Mouse (Mus musculus) embryo, embryonic 11.5 days (tissue): Measurements from ENCODE around the gene Zcchc24.

ENCODE experiments used
- DNase-seq: peaks from one replicate; pipeline ENCODE4 v3.0.0-alpha.2; 2012; ENCODE audit warnings: low read depth, low spot score

The Zcchc24 gene

DNA sequence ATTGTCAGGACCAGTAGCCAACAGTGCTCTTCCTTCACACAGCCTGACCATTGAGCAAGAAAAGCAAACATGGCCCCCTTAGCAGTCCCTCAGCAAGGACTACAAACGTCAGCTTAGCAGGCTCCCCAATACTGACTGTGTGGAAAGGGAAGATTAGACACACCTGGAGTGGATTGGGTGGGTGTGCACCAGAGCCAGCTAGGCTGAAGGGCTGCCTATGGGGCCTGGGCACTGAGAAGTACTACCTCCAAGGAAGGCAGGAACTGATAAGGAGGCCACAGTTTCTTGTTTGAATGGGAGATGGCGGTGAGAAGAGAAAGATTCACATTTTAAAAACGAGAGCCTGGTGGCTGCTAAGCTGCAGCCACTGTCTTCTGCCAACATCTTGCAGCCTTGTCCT lies 101.3 kb downstream of the Zcchc24 start:
- no peak for DNase-seq

DNA sequence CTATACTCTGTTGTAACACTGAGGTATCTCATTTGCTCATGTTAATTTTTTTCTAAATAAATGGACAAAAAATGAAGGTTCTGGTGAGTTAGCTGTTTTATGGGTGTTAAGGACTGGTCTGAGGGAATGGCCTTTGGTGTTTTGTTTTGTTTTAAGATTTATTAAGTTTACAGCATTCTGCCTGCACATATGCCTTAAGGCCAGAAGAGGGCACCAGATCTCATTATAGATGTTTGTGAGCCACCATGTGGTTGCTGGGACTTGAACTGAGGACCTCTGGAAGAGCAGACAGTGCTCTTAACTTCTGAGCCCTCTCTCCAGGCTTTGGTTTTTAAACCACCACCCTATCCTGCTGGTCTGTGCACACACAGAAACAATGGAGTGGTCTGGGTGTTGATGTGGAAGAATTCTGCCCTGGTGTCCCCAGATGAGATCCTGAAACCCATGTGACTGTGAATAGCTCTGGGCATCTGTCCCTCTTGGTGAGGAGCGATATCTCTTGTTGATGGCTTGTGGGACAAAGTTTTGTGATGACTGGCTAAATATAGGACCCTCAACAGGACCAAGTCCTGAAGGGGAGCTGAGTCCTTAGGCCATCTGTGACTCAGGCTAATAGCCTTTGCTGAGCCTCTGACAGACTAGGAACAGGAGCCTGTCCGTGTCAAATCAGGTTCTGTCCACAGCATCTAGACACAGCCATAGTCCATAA lies 102.0 kb downstream of the Zcchc24 start:
- no peak for DNase-seq

DNA sequence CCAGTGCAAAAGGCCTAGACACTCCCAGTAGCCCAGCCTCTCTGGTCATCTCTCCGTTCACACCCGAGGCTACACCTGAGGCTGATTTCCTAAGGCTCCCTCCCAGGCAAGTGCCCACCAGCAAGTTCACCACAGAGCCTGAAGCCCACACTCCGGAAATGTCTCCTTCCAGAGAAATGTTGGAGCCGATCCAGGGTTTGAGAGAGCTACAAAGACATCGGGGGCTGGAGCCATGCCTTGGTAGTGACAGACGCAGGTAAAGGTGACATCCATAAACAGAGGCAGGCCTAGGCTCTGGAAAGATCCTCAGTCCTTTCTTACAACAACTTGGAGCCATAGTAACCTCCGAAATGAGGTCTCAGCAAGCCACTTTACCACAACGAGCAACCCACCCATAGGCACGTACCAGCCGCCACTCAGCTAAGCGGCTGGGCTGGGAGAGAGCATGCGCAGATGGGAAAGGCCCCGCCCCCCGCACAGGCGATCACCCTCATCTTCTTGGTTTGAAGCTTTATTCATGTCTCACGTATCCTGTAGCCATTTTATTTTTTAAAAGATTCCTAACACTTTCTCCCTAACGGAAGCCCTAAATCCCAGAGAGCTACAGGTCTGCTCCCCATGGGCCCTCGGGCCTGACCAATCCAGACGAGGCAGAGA lies 103.4 kb downstream of the Zcchc24 start:
- no peak for DNase-seq

DNA sequence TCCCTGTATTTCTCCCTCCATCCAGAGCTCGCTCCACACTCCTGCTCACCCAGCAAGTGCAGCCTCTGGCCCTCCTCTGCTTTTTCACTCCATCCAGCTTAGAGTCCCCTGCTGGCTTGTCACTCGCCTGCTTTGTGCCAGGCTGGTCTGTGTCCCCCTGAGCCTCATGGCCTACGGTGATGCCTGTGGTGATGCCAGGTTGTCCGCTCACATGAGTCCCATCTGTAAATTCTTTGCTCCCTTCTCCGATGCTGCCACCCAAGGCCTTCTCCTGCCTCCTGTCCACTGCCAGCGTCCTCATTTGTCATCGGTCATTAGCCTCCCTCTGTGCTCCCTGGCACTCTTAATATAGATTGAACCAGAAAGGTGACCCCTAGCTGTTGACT lies 104.5 kb downstream of the Zcchc24 start:
- DNase-seq = no peak

DNA sequence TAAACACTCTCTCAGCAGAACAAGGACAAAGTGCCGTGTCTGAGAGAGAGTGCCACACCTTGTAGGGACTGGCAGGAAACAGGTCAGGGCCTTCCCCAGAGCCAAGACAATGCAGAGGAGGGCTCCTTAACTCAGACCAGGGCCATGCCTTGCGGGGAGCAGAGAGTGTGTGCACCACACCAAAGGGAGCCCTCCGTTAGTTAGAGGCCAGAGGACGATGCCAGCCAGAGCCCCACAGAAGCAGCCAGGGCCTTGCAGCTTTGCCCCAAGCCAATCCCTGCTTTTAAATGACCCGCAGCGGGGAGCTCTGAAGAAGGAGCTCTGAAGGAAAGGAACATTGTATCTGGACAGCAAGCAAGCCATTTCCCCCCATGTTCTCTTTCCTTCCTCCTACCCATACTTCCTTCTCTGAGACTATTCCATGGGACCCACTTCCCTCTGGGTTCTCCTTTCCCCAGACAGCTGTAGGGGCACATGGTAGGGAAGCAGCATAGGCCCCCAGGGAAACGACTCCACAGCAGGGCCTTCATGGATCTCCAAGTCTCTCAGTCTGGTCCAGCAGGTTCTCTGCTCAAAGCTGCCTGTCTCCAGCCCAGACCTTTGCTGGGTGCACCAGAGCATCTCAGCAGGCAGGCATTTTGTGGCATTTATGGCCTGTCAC lies 105.1 kb downstream of the Zcchc24 start:
- DNase-seq = no peak
